8 mouse cellular contexts compared by ENCODE assay signal in the genomic region with DNA sequence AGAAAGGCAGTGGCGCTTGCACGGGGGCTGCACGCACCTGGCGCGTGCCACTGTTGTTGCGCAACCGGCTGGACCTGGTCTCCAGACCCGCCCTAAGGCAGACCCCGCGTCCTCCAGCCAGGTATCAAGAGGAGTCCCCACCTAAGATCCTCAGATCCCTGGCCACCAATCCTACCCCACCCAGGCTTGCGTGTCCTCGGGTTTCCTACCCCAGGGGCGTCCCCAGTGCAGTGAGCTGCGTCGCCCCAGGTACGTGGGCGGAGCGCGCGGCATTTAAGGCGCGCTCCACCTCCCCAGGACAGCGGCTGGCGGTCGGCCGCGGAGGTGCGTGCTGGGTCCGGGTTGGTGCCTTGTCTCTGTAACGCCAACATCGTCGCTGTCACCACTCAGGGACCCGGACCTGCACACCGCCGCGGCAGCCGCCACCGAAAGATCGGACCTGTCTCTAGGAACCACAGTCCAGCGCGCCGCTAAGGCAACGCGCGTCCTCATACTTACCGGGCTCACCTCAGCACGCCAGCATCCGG. TPM values are rescaled to one million over a fixed set of nuclear protein-coding genes. Genes with fewer than 3 reads are reported as not detected.
DNase-seq lines count a peak whose midpoint lies in the region; ATAC-seq and TF ChIP-seq lines count a peak whose summit lies in the region.

A gene (plus strand): TSS at position 358 of the 527 bp plus-strand sequence.

- peaks cover 4% of the 10 kb centered on the region; the same call in 1 of the 2 replicates for H3K4me1 ChIP-seq in lung, postnatal 0 days (ENCODE audit: insufficient read depth, low read depth, low read length)
- H3K4me1 ChIP-seq in forebrain, embryonic 11.5 days (replicated peaks; ENCODE audit: control insufficient read depth, insufficient read depth, low read length), result 0 out of 2 replicates have a peak, but pooled peaks cover 2% of the 10 kb centered on the region
- H3K4me1 ChIP-seq in neural tube, embryonic 15.5 days, result peaks cover 11% of the 10 kb centered on the region

- H3K27ac ChIP-seq in lung, postnatal 0 days (ENCODE audit: low read length), result no peak within 1 kb of the TSS
- no peak within 1 kb of the TSS for H3K27ac ChIP-seq in forebrain, embryonic 11.5 days (ENCODE audit: low read depth, low read length)
- no peak within 1 kb of the TSS for H3K27ac ChIP-seq in neural tube, embryonic 15.5 days (replicated peaks)

- H3K4me2 ChIP-seq in lung, postnatal 0 days (replicated peaks; ENCODE audit: low read depth, low read length), result peak within 1 kb of the TSS; percentile 66
- H3K4me2 ChIP-seq in forebrain, embryonic 11.5 days (ENCODE audit: low read depth, low read length, severe bottlenecking), result peak within 1 kb of the TSS; percentile 58
- H3K4me2 ChIP-seq in neural tube, embryonic 15.5 days, result peak within 1 kb of the TSS; percentile 92

- H3K9me3 ChIP-seq in lung, postnatal 0 days (ENCODE audit: low read length), result no peaks in the 10 kb centered on the region
- H3K9me3 ChIP-seq in forebrain, embryonic 11.5 days (ENCODE audit: control insufficient read depth, low read length), result no peaks in the 10 kb centered on the region
- no peaks in the 10 kb centered on the region for H3K9me3 ChIP-seq in neural tube, embryonic 15.5 days (replicated peaks)

- H3K9ac ChIP-seq in lung, postnatal 0 days (replicated peaks; ENCODE audit: low read depth), result 0 out of 2 replicates have a peak within 1 kb of the TSS, but pooled peaks have one; percentile 0
- peak within 1 kb of the TSS; percentile 23; the same call in 1 of the 2 replicates for H3K9ac ChIP-seq in forebrain, embryonic 11.5 days (ENCODE audit: low read length)
- H3K9ac ChIP-seq in neural tube, embryonic 15.5 days (replicated peaks), result peak within 1 kb of the TSS; percentile 53

- no peaks in the 10 kb centered on the region for H3K36me3 ChIP-seq in lung, postnatal 0 days (ENCODE audit: insufficient read depth, low read length)
- no peaks in the 10 kb centered on the region for H3K36me3 ChIP-seq in forebrain, embryonic 11.5 days (ENCODE audit: control insufficient read depth, insufficient read depth, low read length)
- H3K36me3 ChIP-seq in neural tube, embryonic 15.5 days, result no peaks in the 10 kb centered on the region

- 1% methylated on average over 40 of the region's 48 CpGs for WGBS in lung, postnatal 0 days
- 2% methylated on average over 48 of the region's 48 CpGs for WGBS in forebrain, embryonic 11.5 days
- under 1% methylated on average over 48 of the region's 48 CpGs for WGBS in neural tube, embryonic 15.5 days

- intact Hi-C loops in left cerebral cortex, postnatal 25 days (cut with DNase I), result no loop called here

- no peak for TF ChIP-seq CTCF in lung, postnatal 0 days (IDR thresholded peaks at IDR 0.05)

- peak; percentile 30 for ATAC-seq in lung, postnatal 0 days
- no peak for ATAC-seq in forebrain, embryonic 11.5 days (replicated peaks; ENCODE audit: low FRiP score)
- ATAC-seq in neural tube, embryonic 15.5 days (ENCODE audit: low FRiP score), result peak; percentile 58
- no peak for ATAC-seq in megakaryocyte progenitor cell, adult 5-6 weeks (replicated peaks; ENCODE audit: poor library complexity)

- no peak for TF ChIP-seq EP300 in lung, postnatal 0 days (IDR thresholded peaks at IDR 0.05)

- DNase-seq in lung, postnatal 0 days (ENCODE audit: low spot score), result no peak
- no peak for DNase-seq in lung, postnatal 10 days
- DNase-seq in forebrain, embryonic 11.5 days (ENCODE audit: low spot score), result peak; percentile 53
- peak; percentile 39 to 55 for DNase-seq in kidney, postnatal 4 days
- DNase-seq in frontal cortex, postnatal 25 days (ENCODE audit: low spot score in 2 of 2), result no peak
- no peak for DNase-seq in left cerebral cortex, postnatal 25 days (ENCODE audit: low spot score in 2 of 2)

- H3K27me3 ChIP-seq in lung, postnatal 0 days (replicated peaks; ENCODE audit: insufficient read depth, low read length), result no peaks in the 10 kb centered on the region; the same call in 1 of the 2 replicates
- peaks cover 39% of the 10 kb centered on the region for H3K27me3 ChIP-seq in forebrain, embryonic 11.5 days (ENCODE audit: control insufficient read depth, insufficient read depth, low read length)
- H3K27me3 ChIP-seq in neural tube, embryonic 15.5 days (replicated peaks), result peaks cover 58% of the 10 kb centered on the region

- peak within 1 kb of the TSS; percentile 38 for H3K4me3 ChIP-seq in lung, postnatal 0 days (ENCODE audit: low read depth, low read length)
- peak within 1 kb of the TSS; percentile 31 for H3K4me3 ChIP-seq in forebrain, embryonic 11.5 days (ENCODE audit: low read depth, low read length)
- peak within 1 kb of the TSS; percentile 49 for H3K4me3 ChIP-seq in neural tube, embryonic 15.5 days (replicated peaks)

RNA-seq across cellular contexts. Expression of the gene that starts here (rescaled TPM):
- polyA plus RNA-seq in lung, postnatal 0 days (2015; fragmentation: Nextera tagmentation; extraction: Ambion mirVana), result 1.7 and 1.8 TPM in 2 replicates
- polyA plus RNA-seq in forebrain, embryonic 11.5 days (2014; fragmentation: Nextera tagmentation; extraction: Ambion mirVana), result 0.04 TPM in 1 of 2 replicates, not detected in the other
- polyA plus RNA-seq in neural tube, embryonic 15.5 days (2015; fragmentation: Nextera tagmentation; extraction: Ambion mirVana), result 0.13 and 0.29 TPM in 2 replicates
- not detected in 2 replicates for total RNA-seq in megakaryocyte progenitor cell, adult 5-6 weeks (2015)
- not detected in 2 replicates for total RNA-seq in megakaryocyte progenitor cell, adult 5-6 weeks (2017)
- under 1 TPM in 1 of 2 experiments, not detected in 1; 0.23 TPM for total RNA-seq in left cerebral cortex, postnatal 25 days (2021)

Comparison
In these comparisons a context has a peak if more than half of its experiments do, and no peak if none do; other contexts are left out.
1. Peak in DNase-seq, H3K4me3 ChIP-seq, H3K9ac ChIP-seq and H3K4me2 ChIP-seq in forebrain, embryonic 11.5 days; RNA of the gene not detected or under 1 TPM.
2. Peak in ATAC-seq, H3K4me3 ChIP-seq, H3K9ac ChIP-seq and H3K4me2 ChIP-seq in neural tube, embryonic 15.5 days; RNA of the gene not detected or under 1 TPM.
3. DNase-seq: peak in kidney, postnatal 4 days (2 of 2); none in lung, postnatal 0 days (single experiment), lung, postnatal 10 days (single experiment), frontal cortex, postnatal 25 days (0 of 2) and left cerebral cortex, postnatal 25 days (0 of 2).
4. H3K9ac ChIP-seq: peak in every context shown above with its lines; median percentile 53 in neural tube, embryonic 15.5 days; 23 in forebrain, embryonic 11.5 days; 0 in lung, postnatal 0 days.
5. Peak in every context shown above with its lines, with median percentiles within 50 percentile points of each other: H3K4me2 ChIP-seq and H3K4me3 ChIP-seq.